Mouse (Mus musculus): Measurements from ENCODE around the gene Olfr589. TPM values are rescaled to one million over a fixed set of nuclear protein-coding genes. Genes with fewer than 3 reads are reported as not detected.

Gene Olfr589
- polyA plus RNA-seq (2012; fragmentation: generic; extraction: Trizol): not detected

GRCm38 (mm10) chr7:103156256-103156655 lies at the start of gene Olfr589:
Olfr589 (minus strand) TSS chr7:103156356.

GRCm38 (mm10) chr7:103184503-103184902 lies 28.3 kb upstream of the Olfr589 start, which contains the start of gene Olfr592:
Olfr592 (plus strand) TSS chr7:103184803.

GRCm38 (mm10) chr7:103178240-103178639 lies 22.1 kb upstream of the Olfr589 start, which contains the start of gene Olfr591:
Olfr591 (minus strand) TSS chr7:103178340.

GRCm38 (mm10) chr7:103140579-103140978 lies 15.6 kb downstream of the Olfr589 start, which contains the start of gene Olfr588-ps1:
Olfr588-ps1 (plus strand) TSS chr7:103140879.

GRCm38 (mm10) chr7:103125538-103125937 lies 30.6 kb downstream of the Olfr589 start, which contains the start of gene Olfr586:
Olfr586 (minus strand) TSS chr7:103125638.

Other genes with a start within 250 kb of the Olfr589 start
- not detected for gene Olfr571, start 238.8 kb downstream of the Olfr589 start, polyA plus RNA-seq (2012; fragmentation: generic; extraction: Trizol)
- gene Olfr572, start 231.9 kb downstream of the Olfr589 start, polyA plus RNA-seq (2012; fragmentation: generic; extraction: Trizol): not detected
- not detected for gene Olfr573-ps1, start 213.8 kb downstream of the Olfr589 start, polyA plus RNA-seq (2012; fragmentation: generic; extraction: Trizol)
- gene Olfr574, start 207.9 kb downstream of the Olfr589 start, polyA plus RNA-seq (2012; fragmentation: generic; extraction: Trizol): not detected
- not detected for gene Olfr575, start 197.6 kb downstream of the Olfr589 start, polyA plus RNA-seq (2012; fragmentation: generic; extraction: Trizol)
- gene Olfr576, start 193.7 kb downstream of the Olfr589 start, polyA plus RNA-seq (2012; fragmentation: generic; extraction: Trizol): not detected
- not detected for gene Olfr577, start 180.4 kb downstream of the Olfr589 start, polyA plus RNA-seq (2012; fragmentation: generic; extraction: Trizol)
- gene Olfr578, start 167.0 kb downstream of the Olfr589 start, polyA plus RNA-seq (2012; fragmentation: generic; extraction: Trizol): not detected
- gene Olfr582, start 118.3 kb downstream of the Olfr589 start, polyA plus RNA-seq (2012; fragmentation: generic; extraction: Trizol): not detected
- not detected for gene Olfr583, start 105.1 kb downstream of the Olfr589 start, polyA plus RNA-seq (2012; fragmentation: generic; extraction: Trizol)
- not detected for gene Olfr584, start 74.5 kb downstream of the Olfr589 start, polyA plus RNA-seq (2012; fragmentation: generic; extraction: Trizol)
- gene Olfr585, start 58.6 kb downstream of the Olfr589 start, polyA plus RNA-seq (2012; fragmentation: generic; extraction: Trizol): not detected
- gene Olfr586, start 30.7 kb downstream of the Olfr589 start, polyA plus RNA-seq (2012; fragmentation: generic; extraction: Trizol): not detected
- not detected for gene Olfr588-ps1, start 15.5 kb downstream of the Olfr589 start, polyA plus RNA-seq (2012; fragmentation: generic; extraction: Trizol)
- gene Olfr591, start 22.0 kb upstream of the Olfr589 start, polyA plus RNA-seq (2012; fragmentation: generic; extraction: Trizol): not detected
- gene Olfr592, start 28.4 kb upstream of the Olfr589 start, polyA plus RNA-seq (2012; fragmentation: generic; extraction: Trizol): not detected
- gene Olfr593, start 55.5 kb upstream of the Olfr589 start, polyA plus RNA-seq (2012; fragmentation: generic; extraction: Trizol): not detected
- gene Olfr594, start 60.6 kb upstream of the Olfr589 start, polyA plus RNA-seq (2012; fragmentation: generic; extraction: Trizol): not detected
- not detected for gene Usp17ld, start 96.1 kb upstream of the Olfr589 start, polyA plus RNA-seq (2012; fragmentation: generic; extraction: Trizol)
- gene Olfr596, start 149.3 kb upstream of the Olfr589 start, polyA plus RNA-seq (2012; fragmentation: generic; extraction: Trizol): not detected
- not detected for gene Olfr597, start 160.0 kb upstream of the Olfr589 start, polyA plus RNA-seq (2012; fragmentation: generic; extraction: Trizol)
- gene Olfr598, start 167.2 kb upstream of the Olfr589 start, polyA plus RNA-seq (2012; fragmentation: generic; extraction: Trizol): not detected
- not detected for gene Olfr599, start 179.6 kb upstream of the Olfr589 start, polyA plus RNA-seq (2012; fragmentation: generic; extraction: Trizol)
- not detected for gene Olfr600, start 193.3 kb upstream of the Olfr589 start, polyA plus RNA-seq (2012; fragmentation: generic; extraction: Trizol)
- not detected for gene Olfr601, start 206.3 kb upstream of the Olfr589 start, polyA plus RNA-seq (2012; fragmentation: generic; extraction: Trizol)
- not detected for gene Olfr603, start 229.8 kb upstream of the Olfr589 start, polyA plus RNA-seq (2012; fragmentation: generic; extraction: Trizol)

Measured in C3H10T1/2 (cell line).